Mouse (Mus musculus) 416B (cell line): Measurements from ENCODE around the gene Abcf3.

ENCODE experiments used
- DNase-seq: peaks from one replicate; pipeline ENCODE4 v3.0.0; 2011; ENCODE audit warnings: low read depth

Abcf3 gene

DNA sequence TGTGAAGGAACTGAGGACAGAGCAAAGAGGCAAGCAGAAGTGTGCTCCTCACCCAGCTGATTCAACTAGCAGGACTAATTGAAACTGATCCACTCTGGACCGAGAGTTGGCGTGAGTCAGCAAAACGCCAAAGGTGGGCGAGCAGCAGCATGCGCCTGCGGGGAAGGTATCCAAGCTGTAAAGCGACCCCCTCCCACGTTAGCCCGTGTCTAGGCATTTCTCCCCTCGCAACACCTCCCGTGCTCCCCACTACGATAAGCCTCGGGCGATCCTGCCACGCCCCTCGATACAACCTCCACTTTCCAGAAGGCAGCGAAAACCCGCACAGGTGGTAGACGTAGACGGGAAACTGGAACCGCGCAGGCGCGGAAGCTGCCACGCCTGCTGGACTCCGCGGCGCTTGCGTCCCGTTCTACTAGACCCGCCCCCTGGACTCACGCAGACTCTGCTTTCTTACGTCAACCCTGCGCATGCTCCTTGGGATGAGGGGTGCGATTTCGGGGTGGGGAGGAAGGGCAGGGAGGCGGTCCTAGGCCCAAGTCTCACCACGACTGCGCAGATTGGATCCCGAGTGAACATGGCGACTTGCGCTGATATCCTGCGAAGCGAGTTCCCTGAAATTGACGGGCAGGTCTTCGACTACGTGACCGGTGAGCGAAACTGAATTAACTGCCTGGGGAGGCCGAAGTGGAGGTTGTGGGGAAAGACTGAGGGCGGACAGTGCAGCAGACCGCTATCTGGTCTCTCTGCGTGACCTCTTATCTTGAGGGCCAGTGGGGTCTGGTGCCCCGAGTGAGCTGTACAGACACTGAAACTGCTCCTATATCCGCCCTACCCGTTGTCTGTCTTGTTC, at the start of gene Abcf3:
Gene Abcf3 (plus strand): TSS at position 482 of the 853 bp plus-strand sequence.
- DNase-seq = peak; percentile 100

GRCm38 (mm10) chr16:20498677-20499475, 49.5 kb upstream of the Abcf3 start, which contains the start of gene Eif2b5:
TSS of gene Eif2b5 (plus strand) at chr16:20498817.
- peak; percentile 96 for DNase-seq

GRCm38 (mm10) chr16:20506000-20506399, 42.4 kb upstream of the Abcf3 start:
- DNase-seq = no peak

- DNase-seq = peak; percentile 57
Observed at GRCm38 (mm10) chr16:20509349-20509748, 39.0 kb upstream of the Abcf3 start.

GRCm38 (mm10) chr16:20511277-20511847, 37.0 kb upstream of the Abcf3 start:
- no peak for DNase-seq

GRCm38 (mm10) chr16:20516032-20516431, 32.3 kb upstream of the Abcf3 start:
- DNase-seq = no peak

GRCm38 (mm10) chr16:20516726-20517201, 31.6 kb upstream of the Abcf3 start, which contains the start of gene Dvl3:
TSS of gene Dvl3 (plus strand) at chr16:20516982.
- DNase-seq = peak; percentile 78

GRCm38 (mm10) chr16:20517216-20517615, 31.2 kb upstream of the Abcf3 start:
- peak; percentile 28 for DNase-seq

DNA sequence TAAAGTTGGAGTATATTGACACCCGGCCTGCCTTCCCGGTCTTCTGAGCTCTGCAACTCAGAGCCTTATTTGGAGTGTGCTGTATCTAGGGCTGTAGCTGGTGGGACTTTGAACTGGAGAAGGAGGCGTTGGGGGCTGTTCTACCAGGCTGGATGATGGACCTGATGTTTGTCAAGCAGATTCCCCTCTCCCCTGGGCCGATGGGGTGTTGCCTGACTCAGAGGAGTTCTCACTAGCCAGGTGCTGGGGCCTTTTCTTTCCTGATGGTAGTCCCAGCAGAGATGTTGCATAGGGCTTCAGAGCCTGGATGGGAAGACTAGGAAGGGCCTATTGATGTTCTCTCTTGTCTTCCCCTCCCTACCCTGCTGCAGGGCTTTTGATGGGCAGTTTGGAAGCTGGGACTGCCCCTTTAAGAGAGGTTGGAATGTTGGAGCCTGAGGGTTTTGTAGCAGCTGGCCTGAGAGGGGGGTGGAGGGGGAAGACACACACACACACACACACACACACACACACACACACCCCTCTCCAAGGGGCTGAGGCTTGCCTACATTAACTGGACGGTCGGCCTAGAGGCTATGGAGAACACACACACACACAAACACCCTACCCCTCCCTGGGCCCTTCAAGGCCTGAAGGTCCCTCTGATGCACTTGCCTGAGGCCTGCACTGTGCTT, 30.5 kb upstream of the Abcf3 start:
- DNase-seq = peak; percentile 45

DNA sequence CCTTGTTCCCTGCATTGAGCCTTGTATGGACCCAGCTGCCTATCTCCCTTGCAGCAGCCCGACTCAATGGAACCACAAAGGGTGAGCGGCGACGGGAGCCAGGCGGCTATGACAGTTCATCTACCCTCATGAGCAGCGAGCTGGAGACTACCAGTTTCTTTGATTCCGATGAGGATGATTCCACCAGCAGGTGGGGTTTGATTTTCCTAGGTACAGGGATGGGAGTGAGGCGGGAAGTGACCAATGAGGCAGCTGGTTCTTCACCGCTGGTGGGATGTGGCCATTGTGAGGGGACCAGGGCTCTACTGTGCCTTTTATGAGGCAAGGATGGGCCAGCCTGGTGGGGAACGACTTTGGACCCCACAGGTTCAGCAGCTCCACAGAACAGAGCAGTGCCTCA, 24.5 kb upstream of the Abcf3 start:
- no peak for DNase-seq

DNA sequence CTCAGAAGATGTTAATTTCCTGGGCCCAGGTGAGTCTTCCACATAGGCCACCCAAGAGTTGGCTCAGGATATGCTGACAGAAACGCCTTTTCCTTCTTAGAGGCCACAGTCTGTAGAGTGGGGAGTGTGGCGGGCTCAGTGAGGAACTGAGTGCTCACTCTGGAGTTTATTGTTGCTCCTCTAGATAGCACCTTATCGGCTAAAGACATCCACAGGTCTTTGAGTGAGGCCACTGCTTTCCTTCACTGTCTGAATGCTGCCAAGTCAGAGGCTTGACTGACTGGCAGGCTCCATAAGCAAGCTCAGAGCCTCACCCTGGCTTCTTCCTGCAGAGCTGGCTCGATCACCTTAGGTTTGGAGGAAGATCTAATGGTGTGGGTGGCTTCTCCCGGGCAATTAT, 19.6 kb upstream of the Abcf3 start:
- DNase-seq = no peak

GRCm38 (mm10) chr16:20529375-20529774, 19.0 kb upstream of the Abcf3 start:
- no peak for DNase-seq

GRCm38 (mm10) chr16:20530941-20531340, 17.4 kb upstream of the Abcf3 start:
- no peak for DNase-seq

DNA sequence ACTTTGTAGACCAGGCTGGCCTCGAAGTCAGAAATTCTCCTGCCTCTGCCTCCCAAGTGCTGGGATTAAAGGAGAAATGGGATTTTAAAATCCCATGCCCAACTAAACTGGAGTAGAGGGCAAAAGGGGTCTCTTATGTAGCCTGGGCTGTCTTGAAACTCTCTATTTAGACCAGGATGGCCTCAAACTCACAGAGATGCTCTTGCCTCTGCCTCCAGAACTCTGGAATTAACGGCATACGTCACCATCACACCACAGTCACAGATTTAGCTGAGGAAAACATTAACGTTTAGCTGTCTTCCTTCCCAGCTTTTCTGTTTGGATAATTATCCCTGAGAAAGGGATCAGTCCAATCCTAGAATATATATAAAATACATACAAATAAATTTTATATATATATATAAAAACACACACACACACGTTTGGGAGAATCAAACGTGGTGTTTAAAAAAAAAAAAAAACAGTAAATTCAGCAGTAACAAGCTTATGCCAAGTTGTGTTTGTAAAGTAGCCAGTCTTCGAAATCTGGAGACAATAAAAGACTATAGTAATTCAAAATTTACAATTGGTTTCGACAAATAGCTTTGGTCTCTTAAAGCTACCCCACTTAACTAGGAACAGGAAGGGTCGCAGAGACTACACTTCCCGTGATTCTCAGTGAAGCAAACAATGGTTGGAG, 13.6 kb upstream of the Abcf3 start:
- no peak for DNase-seq

- DNase-seq = peak; percentile 100
Observed at GRCm38 (mm10) chr16:20535296-20536080, 12.9 kb upstream of the Abcf3 start, which contains the start of gene Ap2m1. TSS of gene Ap2m1 (plus strand) at chr16:20535478.

- DNase-seq = no peak
Observed at GRCm38 (mm10) chr16:20536081-20536665, 12.2 kb upstream of the Abcf3 start.

DNA sequence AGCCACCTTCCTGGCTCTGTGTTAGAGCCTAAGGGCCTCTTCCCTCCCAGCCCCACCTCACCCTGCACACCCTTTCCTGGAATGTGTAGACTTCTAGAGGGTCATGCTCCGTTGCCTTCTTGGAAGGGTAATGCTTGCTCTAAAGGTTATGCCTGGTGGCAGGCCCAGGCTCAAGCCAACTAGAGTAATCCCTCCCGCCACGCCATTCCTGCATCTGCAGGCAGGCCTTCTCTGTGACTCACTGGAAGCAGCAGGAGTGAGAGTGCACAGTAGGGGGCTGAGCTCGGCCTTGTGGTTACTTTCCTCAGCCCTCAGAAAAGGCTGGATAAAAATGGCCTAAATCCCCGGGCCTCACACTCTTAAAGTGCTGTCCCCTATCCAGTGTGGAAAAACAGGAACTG, 11.3 kb upstream of the Abcf3 start:
- DNase-seq = peak; percentile 44

DNA sequence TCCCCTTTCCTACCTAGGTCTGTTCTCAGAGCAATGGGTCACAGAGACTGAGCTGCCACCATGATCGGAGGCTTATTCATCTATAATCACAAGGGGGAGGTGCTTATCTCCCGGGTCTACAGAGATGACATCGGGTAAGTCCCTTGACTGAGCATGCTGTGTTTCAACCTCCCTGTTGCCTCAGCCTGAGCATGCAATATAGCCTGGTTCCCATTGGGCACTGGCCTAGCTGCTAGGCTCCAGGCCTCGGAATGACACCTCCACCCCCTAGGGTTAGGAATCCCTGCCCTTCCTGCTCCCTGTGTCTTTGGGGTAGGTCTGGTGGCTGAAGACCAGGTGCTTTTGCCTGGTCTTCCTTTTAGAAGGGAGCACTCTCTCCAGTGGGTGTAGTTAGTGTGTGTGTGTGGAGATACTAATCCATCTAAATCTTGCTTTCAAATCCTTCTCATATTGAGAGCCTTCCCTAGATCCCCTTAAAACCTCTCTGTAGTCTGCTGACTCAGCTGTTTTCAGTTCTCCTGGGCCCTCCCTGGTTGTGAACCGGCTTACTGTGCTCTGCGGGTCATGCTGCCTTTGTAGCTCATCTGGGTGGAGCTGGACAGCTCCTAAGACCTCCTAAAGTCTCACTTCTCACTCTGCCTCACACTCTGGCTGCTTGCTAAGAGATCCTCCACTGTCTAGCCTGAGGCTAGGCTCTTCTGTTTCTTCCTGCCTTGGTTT, 10.6 kb upstream of the Abcf3 start:
- DNase-seq = no peak

GRCm38 (mm10) chr16:20539649-20540048, 8.7 kb upstream of the Abcf3 start:
- peak; percentile 27 for DNase-seq
